Mouse (Mus musculus) forebrain, embryonic 10.5 days (tissue): ENCODE results near the gene Htr5a. TPM values are rescaled to one million over a fixed set of nuclear protein-coding genes. Genes with fewer than 3 reads are reported as not detected.

Experiments used
- DNase-seq: peaks from one replicate; pipeline ENCODE4 v3.0.0-alpha.2; 2017; ENCODE audit warnings: low spot score; ENCODE audit errors: extremely low spot score
- H3K27ac ChIP-seq: fragments of 300-500 bp; sonication (generic); 2 replicates; pipeline ENCODE4 v1.5.1; 2016; ENCODE audit warnings: mild to moderate bottlenecking
- H3K27me3 ChIP-seq: fragments of 300-500 bp; sonication (generic); 2 replicates; pipeline ENCODE4 v1.6.1; 2016; ENCODE audit warnings: mild to moderate bottlenecking; ENCODE audit not compliant: poor library complexity, severe bottlenecking
- H3K36me3 ChIP-seq: fragments of 300-500 bp; sonication (generic); replicated peaks from 2 replicates; pipeline ENCODE4 v1.6.1; 2016; ENCODE audit warnings: mild to moderate bottlenecking, moderate library complexity
- H3K4me1 ChIP-seq: fragments of 300-500 bp; sonication (generic); 2 replicates; pipeline ENCODE4 v1.6.1; 2016
- H3K4me3 ChIP-seq: fragments of 300-500 bp; sonication (generic); 2 replicates; pipeline ENCODE4 v1.5.1; 2016; ENCODE audit warnings: mild to moderate bottlenecking, moderate library complexity
- H3K9me3 ChIP-seq: fragments of 300-500 bp; sonication (generic); 2 replicates; pipeline ENCODE4 v1.6.1; 2016; ENCODE audit warnings: mild to moderate bottlenecking, moderate library complexity
- WGBS: fragments of 180-500 bp; shearing (Covaris S2); methylation state at CpG from one replicate; pipeline ENCODE4 v1.1.7; 2016; 5-methylcytosine and 5-hydroxymethylcytosine counted together
- polyA plus RNA-seq: library from polyadenylated mRNA; unstranded; fragments of >200 nt; fragmentation: Nextera tagmentation; extraction: Ambion mirVana; gene quantifications from 2 replicates; pipeline ENCODE4 v1.2.1, GENCODE M21; 2016

Htr5a gene
- polyA plus RNA-seq, 1 experiment from 2014 or later, result not detected

GRCm38 (mm10) chr5:27900186-27900585, 58.2 kb downstream of the Htr5a start:
- peaks cover 6% of the 10 kb centered on the region; the same call in 1 of the 2 replicates for H3K9me3 ChIP-seq
- no peak overlapping the region for H3K27ac ChIP-seq
- no peak for DNase-seq
- no peak overlapping the region for H3K4me3 ChIP-seq
- H3K36me3 ChIP-seq, result no peaks in the 10 kb centered on the region
- H3K4me1 ChIP-seq, result no peaks in the 10 kb centered on the region
- WGBS, result 87% methylated on average over 4 of the region's 4 CpGs
- H3K27me3 ChIP-seq, result no peaks in the 10 kb centered on the region

Other genes starting within 250 kb of the Htr5a start
- 58.7 and 60.7 TPM in 2 replicates for gene Paxip1, start 50.5 kb upstream of the Htr5a start, polyA plus RNA-seq
- gene Insig1, start 229.2 kb downstream of the Htr5a start, polyA plus RNA-seq, result 94.2 and 104 TPM in 2 replicates